Mouse (Mus musculus) CH12.LX (cell line): ENCODE results near the gene Adsl. TPM values are rescaled to one million over a fixed set of nuclear protein-coding genes. Genes with fewer than 3 reads are reported as not detected.

Source experiments
- DNase-seq: peaks from one replicate; pipeline ENCODE4 v3.0.0-alpha.2; 2013; ENCODE audit errors: extremely low read depth
- H3K27ac ChIP-seq: 2 replicates; pipeline ENCODE4 v1.5.1; 2012; ENCODE audit warnings: low read depth, mild to moderate bottlenecking, control low read depth, moderate library complexity; ENCODE audit not compliant: insufficient read depth
- H3K27me3 ChIP-seq: replicated peaks from 2 replicates; pipeline ENCODE3; 2012; ENCODE audit warnings: inconsistent platforms
- H3K36me3 ChIP-seq, 2 experiments: replicated peaks in 1 of 2; 2 replicates each; pipeline versions ENCODE3 to v1.6.1; 2012; ENCODE audit warnings: inconsistent platforms in 1 of 2, low read length in 1 of 2, mild to moderate bottlenecking in 1 of 2, mixed read lengths in 1 of 2, moderate library complexity in 1 of 2; ENCODE audit not compliant: control insufficient read depth in 1 of 2, insufficient read depth in 1 of 2
- H3K4me1 ChIP-seq, 2 experiments: 2 replicates each; pipeline ENCODE4 v1.6.1; 2012; ENCODE audit warnings: inconsistent platforms in 1 of 2, moderate library complexity in 1 of 2; ENCODE audit not compliant: insufficient read depth in 2 of 2, control insufficient read depth in 1 of 2
- H3K4me2 ChIP-seq: 2 replicates; pipeline ENCODE4 v1.6.1; 2012; ENCODE audit warnings: low read depth, mild to moderate bottlenecking, control low read depth; ENCODE audit not compliant: poor library complexity, insufficient read depth, severe bottlenecking
- H3K4me3 ChIP-seq, 3 experiments: fragments of 150-350 bp in 1 of 3; sonication (generic) in 1 of 3; replicated peaks in 1 of 3; 2 replicates each; pipeline versions ENCODE3 to v1.5.1; 2011 to 2012; ENCODE audit warnings: low read depth in 2 of 3, low read length in 2 of 3, mild to moderate bottlenecking in 2 of 3, moderate library complexity in 2 of 3, control low read depth in 1 of 3, improper control_type of control experiment in 1 of 3, inconsistent platforms in 1 of 3, mixed read lengths in 1 of 3; ENCODE audit not compliant: poor library complexity in 1 of 3
- H3K79me2 ChIP-seq: replicated peaks from 2 replicates; pipeline ENCODE4 v1.6.1; 2012; ENCODE audit warnings: mild to moderate bottlenecking, moderate library complexity; ENCODE audit not compliant: control insufficient read depth, poor library complexity, insufficient read depth, severe bottlenecking; ENCODE audit errors: extremely low read depth
- H3K9ac ChIP-seq: 2 replicates; pipeline ENCODE4 v1.6.1; 2012; ENCODE audit warnings: low read depth, mild to moderate bottlenecking, control low read depth, moderate library complexity; ENCODE audit not compliant: insufficient read depth
- H3K9me3 ChIP-seq: replicated peaks from 2 replicates; pipeline ENCODE3; 2012; ENCODE audit warnings: low read length, inconsistent platforms, mixed read lengths
- CHD2 ChIP-seq: IDR thresholded peaks from 2 replicates; pipeline ENCODE4 v1.6.1; 2011; ENCODE audit warnings: low read length, improper control_type of control experiment
- CTCF ChIP-seq, 2 experiments: IDR thresholded peaks in 1 of 2; conservative IDR thresholded peaks in 1 of 2; 2 replicates each; pipeline ENCODE4 v1.5.1; 2011 to 2012; ENCODE audit warnings: low read depth in 2 of 2, low read length in 2 of 2, improper control_type of control experiment in 1 of 2, inconsistent platforms in 1 of 2, mild to moderate bottlenecking in 1 of 2, moderate library complexity in 1 of 2
- ELF1 ChIP-seq: IDR thresholded peaks from 2 replicates; pipeline ENCODE4 v1.6.1; 2014; ENCODE audit warnings: low read depth, mild to moderate bottlenecking, inconsistent platforms, low read length, improper control_type of control experiment
- GABPA ChIP-seq: IDR thresholded peaks from 2 replicates; pipeline ENCODE4 v1.6.1; 2012; ENCODE audit warnings: low read depth, low read length, improper control_type of control experiment, inconsistent platforms; ENCODE audit not compliant: insufficient replicate concordance
- JUN ChIP-seq: IDR thresholded peaks from 2 replicates; pipeline ENCODE4 v1.6.1; 2011; ENCODE audit warnings: low read depth, mild to moderate bottlenecking, low read length, improper control_type of control experiment, moderate library complexity; ENCODE audit not compliant: insufficient read depth
- JUND ChIP-seq: conservative IDR thresholded peaks from 2 replicates; pipeline ENCODE4 v1.6.1; 2011; ENCODE audit warnings: low read depth, low read length, improper control_type of control experiment
- MAX ChIP-seq: IDR thresholded peaks from 2 replicates; pipeline ENCODE4 v1.6.1; 2011; ENCODE audit warnings: low read length, improper control_type of control experiment
- MAZ ChIP-seq: IDR thresholded peaks from 2 replicates; pipeline ENCODE4 v1.6.1; 2012; ENCODE audit warnings: low read depth, mild to moderate bottlenecking, inconsistent platforms, low read length, improper control_type of control experiment, moderate library complexity
- MEF2A ChIP-seq: IDR thresholded peaks from 2 replicates; pipeline ENCODE4 v1.6.1; 2014; ENCODE audit warnings: low read depth, mild to moderate bottlenecking, inconsistent platforms, low read length, improper control_type of control experiment, borderline replicate concordance
- NELFE ChIP-seq: IDR thresholded peaks from 2 replicates; pipeline ENCODE4 v1.6.1; 2011; ENCODE audit warnings: low read depth, low read length, improper control_type of control experiment
- PAX5 ChIP-seq: IDR thresholded peaks from 2 replicates; pipeline ENCODE4 v1.6.1; 2012; ENCODE audit warnings: low read length, inconsistent platforms, mixed read lengths
- POLR2AphosphoS2 ChIP-seq: IDR thresholded peaks from 2 replicates; pipeline ENCODE4 v1.6.1; 2011; ENCODE audit warnings: low read depth, low read length, improper control_type of control experiment
- RCOR1 ChIP-seq: conservative IDR thresholded peaks from 2 replicates; pipeline ENCODE4 v1.6.1; 2012; ENCODE audit warnings: low read depth, mild to moderate bottlenecking, inconsistent platforms, low read length, improper control_type of control experiment
- TCF12 ChIP-seq: IDR thresholded peaks from 2 replicates; pipeline ENCODE4 v1.6.1; 2014; ENCODE audit warnings: low read depth, mild to moderate bottlenecking, inconsistent platforms, low read length, improper control_type of control experiment
- UBTF ChIP-seq: IDR thresholded peaks from 2 replicates; pipeline ENCODE4 v1.6.1; 2012; ENCODE audit warnings: low read depth, mild to moderate bottlenecking, inconsistent platforms, low read length, improper control_type of control experiment, moderate library complexity
- USF2 ChIP-seq: conservative IDR thresholded peaks from 2 replicates; pipeline ENCODE4 v1.6.1; 2011; ENCODE audit warnings: low read depth, low read length, improper control_type of control experiment
- ZC3H11A ChIP-seq: IDR thresholded peaks from 2 replicates; pipeline ENCODE4 v1.6.1; 2012; ENCODE audit warnings: low read depth, mild to moderate bottlenecking, inconsistent platforms, low read length, improper control_type of control experiment
- ZKSCAN1 ChIP-seq: IDR thresholded peaks from 2 replicates; pipeline ENCODE4 v1.6.1; 2012; ENCODE audit warnings: low read depth, inconsistent platforms, low read length, improper control_type of control experiment, borderline replicate concordance
- ZMIZ1 ChIP-seq: IDR thresholded peaks from 2 replicates; pipeline ENCODE4 v1.6.1; 2012; ENCODE audit warnings: low read depth, mild to moderate bottlenecking, inconsistent platforms, low read length, improper control_type of control experiment
- ZNF384 ChIP-seq: IDR thresholded peaks from 2 replicates; pipeline ENCODE4 v1.6.1; 2012; ENCODE audit warnings: low read depth, low read length, improper control_type of control experiment, inconsistent platforms
- dilution Hi-C: fragments of 300-500 bp; cut with MboI; formaldehyde crosslinking; loops from 2 replicates; pipeline ENCODE4 v1.14.3; 2020; ENCODE audit warnings: low sequenced_read_pairs; ENCODE audit not compliant: extremely low pct_unique_long_range_greater_than_20kb, extremely low pct_ligation_motif_present
- in situ Hi-C: fragments of 300-500 bp; cut with MboI; formaldehyde crosslinking; loops from 3 replicates; pipeline ENCODE4 v1.14.3; 2019; ENCODE audit warnings: low sequenced_read_pairs, low pct_ligation_motif_present, low pct_unique_long_range_greater_than_20kb, mixed read lengths
- polyA plus RNA-seq: library from polyadenylated mRNA; unstranded; fragments of >175 nt; gene quantifications from 2 replicates; pipeline ENCODE4 v1.2.1, GENCODE M21; 2012; ENCODE audit warnings: low read depth; ENCODE audit not compliant: insufficient read length
- total RNA-seq, 2 experiments: library from RNA; depleted of rRNA; stranded (reverse); fragments of 300-350 nt in 1 of 2; fragments of >200 nt in 1 of 2; gene quantifications; 2 replicates each; pipeline ENCODE4 v1.2.3; 2012 to 2014

Adsl gene
- total and polyA plus RNA-seq, 3 experiments: 226 to 356 (median 276) TPM

DNA sequence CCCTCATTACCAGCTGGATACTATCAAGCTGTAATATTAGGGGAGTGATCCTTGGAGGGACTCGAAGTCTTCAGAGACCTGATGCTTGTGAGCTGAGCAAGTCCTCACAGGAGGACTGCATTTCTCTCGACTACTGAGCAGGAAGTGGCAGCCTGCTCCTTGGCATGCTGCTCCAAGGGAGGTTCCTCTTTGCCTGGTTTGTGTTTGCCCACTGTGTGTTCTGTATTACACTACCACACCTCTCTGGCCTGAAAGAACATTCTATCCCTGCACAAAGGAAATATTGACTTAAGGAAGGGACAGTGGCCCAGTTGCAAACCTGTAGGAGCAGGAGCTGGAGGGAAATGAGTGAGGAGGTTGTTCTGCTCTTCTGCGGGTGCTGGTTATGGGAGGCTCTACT lies 41.4 kb downstream of the Adsl start:
- Histone ChIP-seq H3K4me2 (no peak overlapping the region), H3K4me1 (peaks cover 2 to 13% of the 10 kb centered on the region in 2 experiments; a peak in 1 of 4 replicates), H3K9ac (no peak overlapping the region), H3K27me3 (no peaks in the 10 kb centered on the region), H3K79me2 (no peaks in the 10 kb centered on the region), H3K9me3 (no peaks in the 10 kb centered on the region), H3K36me3 (peaks cover 0 to 8% of the 10 kb centered on the region in 2 experiments), H3K4me3 (no peak overlapping the region), H3K27ac (no peak overlapping the region)
- dilution Hi-C loops: no loop called here
- DNase-seq: no peak
- in situ Hi-C loops: no loop called here
- no peak for TF ChIP-seq ZMIZ1
- no peak for TF ChIP-seq MAX
- no peak for TF ChIP-seq ZKSCAN1
- TF ChIP-seq TCF12: no peak
- no peak for TF ChIP-seq UBTF
- no peak for TF ChIP-seq ZNF384
- no peak for TF ChIP-seq CHD2
- no peak for TF ChIP-seq USF2
- TF ChIP-seq MEF2A: no peak
- no peak for TF ChIP-seq PAX5
- TF ChIP-seq ZC3H11A: no peak
- no peak for TF ChIP-seq POLR2AphosphoS2
- TF ChIP-seq RCOR1: no peak
- no peak for TF ChIP-seq JUN
- no peak for TF ChIP-seq ELF1

GRCm38 (mm10) chr15:80994959-80995358 lies 46.7 kb downstream of the Adsl start:
- Histone ChIP-seq H3K9me3 (no peaks in the 10 kb centered on the region), H3K9ac (no peak overlapping the region), H3K79me2 (no peaks in the 10 kb centered on the region), H3K36me3 (peaks cover 0 to 8% of the 10 kb centered on the region in 2 experiments), H3K27me3 (no peaks in the 10 kb centered on the region), H3K4me2 (no peak overlapping the region), H3K27ac (no peak overlapping the region), H3K4me1 (peaks cover 2 to 9% of the 10 kb centered on the region in 2 experiments; a peak in 1 of 4 replicates), H3K4me3 (no peak overlapping the region)
- in situ Hi-C loops: no loop called here
- TF ChIP-seq MAZ (no peak), CTCF (conservative IDR thresholded peaks at IDR 0.05 in 1 of 2, IDR thresholded peaks at IDR 0.05 in 1 of 2; ENCODE audit: low read depth in 2 of 2, low read length in 2 of 2) (no peak), NELFE (no peak), MEF2A (no peak), JUND (no peak), ELF1 (no peak), GABPA (no peak), TCF12 (no peak), MAX (no peak), ZKSCAN1 (no peak)
- dilution Hi-C loops: no loop called here
- no peak for DNase-seq
